Mouse (Mus musculus): Measurements from ENCODE around the gene Tmcc2.

Gene Tmcc2

DNA sequence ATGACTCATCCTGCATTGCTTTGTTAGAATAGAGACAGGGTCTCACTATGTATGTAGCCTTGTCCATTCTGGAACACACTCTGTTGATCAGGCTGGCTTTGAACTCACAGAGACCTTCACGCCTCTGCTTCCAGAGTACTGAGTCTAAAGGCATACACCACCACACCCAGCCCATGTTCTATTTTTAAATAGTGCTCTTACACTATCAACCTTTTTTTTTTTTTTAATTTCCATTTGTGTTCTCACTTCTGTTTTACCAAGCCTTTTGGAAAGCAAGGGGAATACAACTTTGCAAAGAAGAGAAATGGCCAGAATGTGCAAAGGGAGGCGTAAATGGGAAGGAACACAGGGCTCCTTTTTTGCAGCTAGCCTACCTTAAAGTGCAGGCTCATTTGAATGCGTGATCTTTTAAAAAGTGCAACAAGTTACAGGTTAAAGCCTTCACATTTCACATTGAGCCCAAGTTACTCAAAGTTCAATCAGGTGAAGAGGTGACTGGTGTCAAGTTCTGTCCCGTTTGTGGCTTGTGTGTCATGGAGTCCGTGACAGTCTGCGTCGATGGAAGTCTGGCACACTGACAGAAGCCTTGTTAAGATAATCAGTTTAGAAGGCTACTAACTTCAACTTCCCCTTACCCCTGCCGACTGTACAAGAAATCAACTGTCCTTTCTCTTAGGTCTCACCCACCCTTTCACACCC is 25.3 kb upstream of the Tmcc2 start:
- CTCF ChIA-PET = interaction anchor here (0.5 to 1.4 kb wide), 27 partner anchors 9 to 850 kb away, joined by 3 to 9 read pairs (median 4); partner anchors contain the start of gene Tmcc2 (in 1 of the 4)
- POLR2A ChIA-PET = interaction anchor here (0.6 to 1.5 kb wide), 49 partner anchors 8 to 216 kb away, joined by 3 to 30 read pairs (median 4); partner anchors contain the start of genes Tmcc2 (in 3 of the 4) and Rbbp5 (in 2 of the 4)

DNA sequence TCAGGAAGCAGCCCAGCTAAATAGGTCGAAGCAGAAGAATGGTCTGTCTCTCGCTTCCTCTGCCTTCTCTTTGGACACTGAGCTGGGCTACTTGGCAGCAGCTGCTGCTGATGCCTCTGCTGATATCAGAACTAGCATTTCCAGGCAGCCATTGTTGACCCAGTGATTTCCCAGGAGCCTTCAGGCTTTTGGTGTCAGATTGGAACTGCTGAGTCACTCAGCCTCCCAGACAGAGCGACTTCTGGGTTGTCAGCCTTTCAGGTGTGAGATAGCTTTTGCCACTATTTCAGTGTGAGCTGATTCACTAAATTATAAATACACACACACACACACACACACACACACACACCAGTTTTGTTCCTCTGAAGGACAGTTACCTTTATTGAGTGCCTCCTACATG is 19.6 kb upstream of the Tmcc2 start:
- CTCF ChIA-PET = interaction anchor here in 1 of 4 experiments (1.2 kb wide), 1 partner anchor 200 kb away, joined by 3 read pairs; no protein-coding TSS in a partner anchor

DNA sequence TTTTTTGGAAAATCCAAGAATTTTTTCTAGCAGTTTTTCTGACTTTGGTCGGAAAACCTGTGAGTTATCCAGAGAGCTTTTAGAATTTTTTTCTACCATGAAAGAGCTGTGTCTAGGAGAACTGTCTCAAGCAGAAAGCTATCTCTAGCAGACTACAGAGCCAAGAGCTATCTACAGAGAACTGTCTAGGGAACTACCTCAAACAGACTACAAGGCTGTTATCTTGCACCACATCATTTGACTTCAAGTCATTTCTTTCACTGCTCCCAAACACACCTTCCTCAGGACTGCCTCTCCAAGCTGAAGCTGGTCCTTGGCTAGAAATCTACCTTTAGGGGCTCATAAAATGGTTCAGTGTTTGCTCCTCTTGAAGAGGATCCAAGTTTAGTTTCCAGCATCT is 10.8 kb upstream of the Tmcc2 start:
- ChIA-PET POLR2A (interaction anchor here in 3 of 4 experiments (1.0 to 1.7 kb wide), 6 partner anchors 9 to 68 kb away, joined by 3 to 5 read pairs (median 3); partner anchors contain the start of gene Dstyk (in 1 of the 3)), CTCF (interaction anchor here in 3 of 4 experiments (0.6 to 0.7 kb wide), 3 partner anchors 12 to 1457 kb away, joined by 3 to 4 read pairs (median 3); no protein-coding TSS in a partner anchor)

More for the DNA sequence above, 19.6 kb upstream of the Tmcc2 start:
- POLR2A ChIA-PET = interaction anchor here in 2 of 4 experiments (1.1 to 2.2 kb wide), 8 partner anchors 9 to 61 kb away, joined by 3 to 10 read pairs (median 4); partner anchors contain the start of gene Tmcc2 (in 2 of the 2)

DNA sequence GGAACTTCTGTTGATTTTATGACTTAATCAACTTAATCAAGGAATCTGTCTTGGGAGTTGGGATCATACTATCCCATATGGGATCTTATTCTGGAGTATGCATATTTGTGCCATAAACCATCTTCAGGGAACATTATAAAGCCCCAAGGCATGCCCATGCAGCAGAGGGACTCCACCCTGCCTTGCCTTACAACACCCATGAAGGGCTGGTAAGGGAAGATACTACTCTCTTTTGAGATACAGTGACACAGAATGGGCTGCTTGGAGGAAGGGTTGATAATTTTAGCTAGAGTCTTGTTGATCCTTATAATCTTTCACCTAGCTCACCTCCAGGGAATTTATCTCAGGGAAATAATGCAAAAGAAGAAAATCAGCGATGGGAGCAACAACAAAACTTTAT is 9.5 kb upstream of the Tmcc2 start:
- POLR2A ChIA-PET = interaction anchor here in 1 of 4 experiments (1.5 kb wide), 1 partner anchor 69 kb away, joined by 3 read pairs; no protein-coding TSS in a partner anchor
- CTCF ChIA-PET = no interaction called here

DNA sequence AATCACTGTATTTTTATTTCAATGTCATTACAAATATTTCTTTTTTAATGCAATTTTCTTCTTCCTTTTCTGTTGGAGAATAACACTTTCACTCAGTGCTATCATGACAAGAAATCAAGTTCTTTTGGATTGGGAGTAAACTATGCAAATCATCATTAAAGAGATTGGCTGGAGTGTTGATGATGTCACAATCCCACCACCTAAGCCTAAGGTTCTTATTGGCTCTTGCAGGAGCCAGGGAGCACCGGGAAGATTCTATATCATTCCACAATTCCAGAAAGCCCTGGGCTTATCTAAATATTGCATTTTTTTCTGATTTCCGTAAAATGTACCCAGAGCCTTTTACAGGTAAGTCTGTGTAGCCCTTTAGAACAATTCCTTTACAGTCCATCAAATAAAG is 5.6 kb upstream of the Tmcc2 start:
- ChIA-PET CTCF (no interaction called here), POLR2A (interaction anchor here in 3 of 4 experiments (0.6 to 1.8 kb wide), 5 partner anchors 21 to 1134 kb away, joined by 3 to 6 read pairs (median 5); partner anchors contain the start of gene Dstyk (in 2 of the 3))

DNA sequence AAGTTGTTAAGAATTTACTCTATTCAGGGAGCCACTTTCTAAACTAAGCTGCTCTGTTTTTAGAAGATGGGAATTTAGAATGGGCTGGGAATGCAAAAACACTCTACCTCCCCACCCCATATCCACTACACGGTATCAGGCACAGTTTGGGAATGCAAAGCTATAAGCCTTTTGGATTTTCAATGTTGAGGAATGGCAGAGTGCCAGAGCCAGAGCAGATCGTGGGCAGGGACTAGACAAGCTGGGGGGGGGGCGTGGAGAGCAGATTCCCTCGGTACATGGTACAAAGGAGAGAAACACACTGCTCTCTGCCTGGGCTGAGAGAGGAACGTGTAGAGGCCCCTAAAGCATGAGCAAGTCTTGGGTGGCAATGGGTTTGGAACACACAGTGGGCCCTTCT is 1.8 kb upstream of the Tmcc2 start:
- CTCF ChIA-PET = interaction anchor here in 1 of 4 experiments (1.8 to 4.0 kb wide), 2 partner anchors 37 to 128 kb away, joined by 4 to 29 read pairs; no protein-coding TSS in a partner anchor
- POLR2A ChIA-PET = interaction anchor here in 3 of 4 experiments (0.6 to 7.2 kb wide), 13 partner anchors 11 to 201 kb away, joined by 3 to 52 read pairs (median 5); partner anchors contain the start of genes AC124108.1 (in 1 of the 3), Dstyk (in 1 of the 3), Lemd1 (in 1 of the 3) and Rbbp5 (in 1 of the 3)

DNA sequence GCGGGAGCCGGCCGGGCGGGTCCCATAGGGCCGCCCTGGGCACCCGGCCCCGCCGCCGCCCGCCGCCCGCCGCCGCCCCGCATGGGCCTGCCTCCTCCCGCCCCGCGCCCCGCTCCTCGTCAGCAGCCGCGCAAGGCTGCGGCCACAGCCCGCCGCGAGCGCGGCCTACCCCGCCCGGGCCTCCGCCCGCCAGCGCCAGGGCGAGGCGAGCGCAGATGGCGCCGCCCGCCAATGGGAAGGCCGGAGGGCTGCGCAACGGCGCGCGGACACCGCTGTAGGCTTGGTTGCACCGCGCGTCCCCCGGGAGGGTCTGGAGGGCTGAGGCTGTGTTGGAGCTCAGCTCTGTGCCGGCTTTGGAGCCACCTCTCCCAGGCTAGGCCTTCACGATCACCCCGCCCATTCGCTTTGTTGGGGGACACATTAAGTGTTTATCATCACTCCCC is 520 bp upstream of the Tmcc2 start:
- ChIA-PET POLR2A (interaction anchor here (0.5 to 7.2 kb wide), 27 partner anchors 11 to 200 kb away, joined by 3 to 52 read pairs (median 4); partner anchors contain the start of genes Dstyk (in 3 of the 4), Rbbp5 (in 2 of the 4), AC124108.1 (in 1 of the 4) and Lemd1 (in 1 of the 4)), CTCF (interaction anchor here in 3 of 4 experiments (0.6 to 4.0 kb wide), 13 partner anchors 11 to 218 kb away, joined by 3 to 29 read pairs (median 4); partner anchors contain the start of gene Dstyk (in 1 of the 3))

DNA sequence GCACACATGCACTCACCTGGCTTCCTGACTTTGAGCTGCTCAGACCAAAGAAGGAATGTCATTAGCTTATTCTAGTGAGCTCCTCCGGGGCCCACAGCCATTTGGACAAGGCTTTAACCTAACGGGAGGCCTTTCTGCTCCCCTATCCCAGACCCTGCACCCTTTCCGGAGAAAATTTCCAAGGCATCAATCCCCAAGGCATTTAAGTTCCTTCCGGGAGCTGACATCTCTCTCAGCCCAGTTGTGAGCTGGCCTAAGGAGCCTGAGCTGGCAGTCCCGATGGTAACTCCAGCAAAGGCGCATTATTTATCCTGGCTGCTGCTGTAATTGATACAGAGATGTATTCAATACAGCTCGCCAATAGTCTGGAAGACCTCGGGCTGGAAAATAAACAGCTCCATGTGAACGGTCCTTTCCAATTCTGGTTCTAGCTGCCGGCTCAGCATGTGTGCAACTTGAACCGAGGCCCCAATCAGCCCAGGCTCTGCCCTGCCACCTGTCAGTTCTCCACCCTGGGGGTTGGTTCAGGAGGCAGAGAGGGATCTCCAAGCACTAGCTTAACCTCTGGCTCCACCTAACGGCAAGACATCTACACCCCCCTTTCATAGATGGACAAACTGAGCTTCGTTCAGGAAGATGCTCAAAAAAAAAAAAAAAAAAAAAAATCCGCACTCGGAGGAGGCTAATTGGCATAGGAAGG is 1.0 kb downstream of the Tmcc2 start:
- POLR2A ChIA-PET = interaction anchor here (0.5 to 7.2 kb wide), 74 partner anchors 8 to 881 kb away, joined by 3 to 52 read pairs (median 4); partner anchors contain the start of genes Dstyk (in 4 of the 4), Rbbp5 (in 2 of the 4) and Elk4 (in 1 of the 4)
- CTCF ChIA-PET = interaction anchor here (0.5 to 4.0 kb wide), 99 partner anchors 9 to 678 kb away, joined by 3 to 29 read pairs (median 4); partner anchors contain the start of genes Dstyk (in 2 of the 4), Cdk18 (in 1 of the 4) and Mfsd4a (in 1 of the 4)

DNA sequence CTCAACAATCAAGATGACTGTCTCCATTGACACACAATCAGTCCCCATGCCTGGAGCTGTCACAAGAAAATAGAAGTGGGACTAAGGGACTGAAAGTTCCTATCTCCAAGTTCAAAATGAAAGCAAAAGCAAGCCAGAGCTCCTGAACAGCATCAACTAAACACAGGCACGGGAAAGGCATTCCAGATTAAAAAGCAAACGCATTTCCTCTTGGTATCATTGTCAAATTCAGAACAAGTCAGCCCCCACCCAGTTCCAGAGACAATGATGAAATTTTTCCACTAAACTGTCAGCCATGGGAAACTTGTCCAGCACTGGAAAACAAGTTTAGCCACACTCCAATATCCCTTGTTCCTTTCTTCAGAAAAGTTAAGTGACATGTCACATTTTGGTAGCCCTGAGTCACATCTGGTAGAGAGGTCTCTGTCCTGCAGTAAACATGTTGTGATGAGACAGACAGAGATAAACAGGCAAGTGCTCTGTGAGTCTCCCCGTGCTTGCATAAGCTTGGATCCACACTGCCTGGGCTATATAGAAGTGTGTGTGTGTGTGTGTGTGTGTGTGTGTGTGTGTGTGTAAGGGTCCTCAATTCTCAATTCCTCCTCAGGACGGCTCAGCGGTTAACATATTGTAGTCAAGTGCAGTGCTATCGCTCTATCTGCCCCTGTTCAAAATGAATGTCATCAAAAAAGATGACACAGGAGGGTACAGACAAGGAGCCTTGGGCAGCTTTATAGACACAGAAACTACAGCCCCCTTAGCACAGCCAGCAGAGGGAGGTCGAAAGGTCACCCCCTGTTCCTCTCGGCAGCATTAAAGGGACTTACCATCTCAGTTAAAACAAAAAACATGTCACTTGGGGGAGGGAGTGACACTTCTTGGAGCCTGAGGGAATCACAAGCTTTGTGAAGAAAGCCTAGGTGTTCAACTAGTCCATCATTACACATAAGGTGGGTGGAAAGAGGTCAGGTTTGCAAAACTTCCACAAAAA is 2.0 kb downstream of the Tmcc2 start:
- POLR2A ChIA-PET = interaction anchor here (0.5 to 7.2 kb wide), 27 partner anchors 8 to 232 kb away, joined by 3 to 52 read pairs (median 6); partner anchors contain the start of genes Dstyk (in 3 of the 4) and Rbbp5 (in 1 of the 4)
- CTCF ChIA-PET = interaction anchor here (0.6 to 4.0 kb wide), 35 partner anchors 9 to 608 kb away, joined by 3 to 29 read pairs (median 5); partner anchors contain the start of gene Dstyk (in 1 of the 4)

DNA sequence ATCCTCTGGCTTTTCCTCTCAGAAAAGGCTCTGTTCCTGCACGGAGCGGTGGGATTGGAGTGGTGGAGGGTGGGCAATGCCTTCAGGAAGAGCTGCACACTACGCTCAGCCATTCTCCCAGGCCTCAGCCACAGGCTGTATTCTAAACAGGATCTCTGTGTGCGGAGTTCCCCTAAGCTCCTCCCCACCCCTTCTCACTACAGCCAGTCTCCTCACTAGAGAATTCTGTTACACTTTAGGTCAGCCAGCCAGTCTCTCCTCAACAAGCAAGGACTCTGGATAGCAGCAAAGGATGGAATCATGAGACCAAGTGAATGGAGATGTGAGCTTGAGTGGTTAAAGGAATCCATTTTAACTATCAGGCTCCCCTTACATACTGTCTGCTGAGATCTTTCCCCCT is 3.1 kb downstream of the Tmcc2 start:
- POLR2A ChIA-PET = interaction anchor here in 1 of 4 experiments (0.6 to 7.2 kb wide), 9 partner anchors 10 to 338 kb away, joined by 3 to 52 read pairs (median 3); partner anchors contain the start of gene Dstyk
- CTCF ChIA-PET = interaction anchor here in 3 of 4 experiments (0.6 to 1.2 kb wide), 3 partner anchors 32 to 221 kb away, joined by 4 to 5 read pairs (median 5); no protein-coding TSS in a partner anchor

DNA sequence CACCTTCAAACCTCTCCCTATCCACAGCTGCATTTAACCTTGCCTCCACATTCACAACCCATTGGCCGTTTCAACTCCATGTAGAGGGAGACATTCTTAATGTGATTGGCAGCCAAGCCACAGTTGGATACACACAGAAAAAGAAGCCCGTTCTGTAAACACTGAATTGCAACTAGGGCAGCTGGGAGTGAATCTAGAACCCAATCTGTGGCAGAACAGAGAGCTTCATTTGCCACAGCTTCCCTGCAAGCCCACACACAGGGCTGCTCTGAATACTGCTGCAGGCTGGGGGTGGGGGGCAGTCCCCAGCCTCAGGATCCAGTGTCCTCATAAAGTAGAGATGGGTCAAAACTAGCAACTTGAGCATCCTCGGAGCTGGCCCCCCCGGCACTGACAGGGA is 4.8 kb downstream of the Tmcc2 start:
- POLR2A ChIA-PET = interaction anchor here in 2 of 4 experiments (1.1 to 2.9 kb wide), 5 partner anchors 11 to 91 kb away, joined by 3 to 24 read pairs (median 7); partner anchors contain the start of gene Rbbp5 (in 1 of the 2)
- CTCF ChIA-PET = interaction anchor here in 2 of 4 experiments (1.0 to 1.5 kb wide), 2 partner anchors 30 to 83 kb away, joined by 3 to 8 read pairs; no protein-coding TSS in a partner anchor

DNA sequence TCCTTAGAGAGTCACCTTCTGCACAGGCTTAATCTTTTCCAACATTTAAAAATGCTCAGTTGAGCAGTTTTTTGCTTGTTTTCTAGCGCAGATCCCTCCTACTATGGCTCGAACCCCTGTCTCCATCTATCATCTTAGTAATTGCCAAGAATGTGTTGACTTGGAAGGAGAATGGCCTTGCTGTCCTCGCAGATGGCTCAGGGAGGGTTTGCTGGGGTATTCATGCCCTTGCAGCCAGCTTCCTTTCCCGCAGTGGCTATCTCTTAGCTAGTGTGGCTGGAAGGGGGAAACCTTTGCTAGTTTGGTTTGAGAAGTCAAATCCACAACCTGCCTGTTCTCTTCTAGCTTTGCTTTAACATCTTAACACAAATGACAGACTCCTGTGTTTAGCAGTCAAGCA is 5.4 kb downstream of the Tmcc2 start:
- ChIA-PET CTCF (interaction anchor here in 2 of 4 experiments (1.0 to 1.5 kb wide), 3 partner anchors 19 to 84 kb away, joined by 3 to 8 read pairs (median 3); no protein-coding TSS in a partner anchor), POLR2A (interaction anchor here in 3 of 4 experiments (0.6 to 2.9 kb wide), 13 partner anchors 10 to 226 kb away, joined by 3 to 24 read pairs (median 4); partner anchors contain the start of genes Dstyk (in 2 of the 3) and Rbbp5 (in 1 of the 3))

DNA sequence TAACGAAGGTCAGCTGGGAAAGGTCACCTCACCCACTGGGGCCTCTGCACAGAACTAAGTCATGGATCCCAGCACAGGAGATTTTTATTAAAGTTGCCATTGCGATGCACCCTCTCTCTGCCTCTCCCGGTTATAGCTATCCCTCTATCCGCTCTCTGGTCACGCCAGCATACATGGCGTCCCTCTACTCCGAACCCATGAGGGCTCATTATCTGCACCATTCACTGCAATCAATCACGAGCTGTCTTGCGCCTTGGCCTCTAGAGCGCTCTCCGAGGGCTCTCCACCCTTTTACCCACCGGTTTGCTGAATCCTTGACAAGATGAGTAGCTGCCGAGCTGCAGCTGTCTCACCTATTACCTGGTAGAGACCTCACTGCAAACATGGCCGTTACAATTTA is 5.8 kb downstream of the Tmcc2 start:
- CTCF ChIA-PET = interaction anchor here (0.5 to 1.5 kb wide), 9 partner anchors 10 to 376 kb away, joined by 3 to 9 read pairs (median 3); no protein-coding TSS in a partner anchor
- POLR2A ChIA-PET = interaction anchor here in 3 of 4 experiments (0.5 to 2.9 kb wide), 18 partner anchors 10 to 378 kb away, joined by 3 to 24 read pairs (median 4); partner anchors contain the start of genes Dstyk (in 2 of the 3), Rbbp5 (in 2 of the 3) and Elk4 (in 1 of the 3)

DNA sequence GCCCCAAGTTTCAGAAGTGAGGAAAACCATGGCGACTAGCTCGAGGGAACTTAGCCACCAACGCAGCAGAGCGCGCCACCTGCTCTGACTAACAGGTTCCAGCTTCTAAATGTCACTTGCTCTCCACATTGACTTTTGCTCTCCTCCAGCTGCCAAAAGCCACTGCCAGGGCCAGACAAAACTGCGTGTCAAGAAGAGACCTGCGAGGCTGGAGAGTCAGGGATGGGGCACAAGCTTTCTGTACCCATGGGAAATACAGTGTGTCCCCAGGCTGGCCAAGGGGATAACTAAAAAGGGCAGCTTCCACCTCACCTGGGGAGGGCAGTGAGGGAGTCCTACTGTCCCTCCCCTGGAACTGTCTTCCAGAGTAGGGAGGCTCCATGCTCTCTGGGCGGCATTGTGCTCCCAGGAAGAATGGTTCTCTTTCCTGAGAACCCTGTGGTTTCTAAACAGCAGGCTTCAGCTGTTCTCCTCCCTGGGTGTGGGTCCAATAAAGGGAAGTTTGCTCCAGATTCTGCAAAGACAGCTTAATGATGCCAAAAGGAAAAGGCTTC is 7.0 kb downstream of the Tmcc2 start:
- POLR2A ChIA-PET = interaction anchor here in 3 of 4 experiments (0.7 to 2.9 kb wide), 14 partner anchors 12 to 377 kb away, joined by 3 to 24 read pairs (median 4); partner anchors contain the start of genes Rbbp5 (in 2 of the 3), Dstyk (in 1 of the 3) and Elk4 (in 1 of the 3)
- CTCF ChIA-PET = interaction anchor here in 3 of 4 experiments (0.7 to 1.5 kb wide), 10 partner anchors 28 to 281 kb away, joined by 3 to 6 read pairs (median 3); partner anchors contain the start of gene Dstyk (in 1 of the 3)

DNA sequence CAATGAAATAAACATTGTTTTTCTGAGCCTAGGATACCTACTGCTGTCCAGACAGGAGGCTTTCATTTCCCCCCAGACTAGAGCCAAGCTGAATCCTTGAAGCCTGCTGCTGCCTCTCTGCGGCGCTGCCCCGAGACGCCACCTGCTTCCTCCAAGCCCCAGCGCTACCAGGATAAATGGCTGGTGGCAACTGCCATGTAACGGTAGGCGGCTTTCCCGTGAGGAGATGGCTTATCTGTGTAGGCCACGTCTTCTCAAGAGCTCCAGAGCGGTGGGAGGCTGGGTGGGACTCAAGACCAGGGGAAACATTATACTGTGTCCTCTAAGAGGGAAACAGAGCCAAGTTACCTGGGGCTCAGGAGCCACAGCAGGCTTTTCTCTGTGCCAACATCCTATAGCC is 9.2 kb downstream of the Tmcc2 start:
- ChIA-PET CTCF (interaction anchor here (0.5 to 4.4 kb wide), 8 partner anchors 9 to 1271 kb away, joined by 3 to 22 read pairs (median 4); partner anchors contain the start of gene Tmcc2 (in 1 of the 4)), POLR2A (interaction anchor here in 2 of 4 experiments (0.8 to 3.4 kb wide), 5 partner anchors 9 to 95 kb away, joined by 3 to 24 read pairs (median 3); partner anchors contain the start of genes Tmcc2 (in 2 of the 2) and Rbbp5 (in 1 of the 2))

Data from embryonic stem cell, embryonic (primary cell).